In the genomic region with DNA sequence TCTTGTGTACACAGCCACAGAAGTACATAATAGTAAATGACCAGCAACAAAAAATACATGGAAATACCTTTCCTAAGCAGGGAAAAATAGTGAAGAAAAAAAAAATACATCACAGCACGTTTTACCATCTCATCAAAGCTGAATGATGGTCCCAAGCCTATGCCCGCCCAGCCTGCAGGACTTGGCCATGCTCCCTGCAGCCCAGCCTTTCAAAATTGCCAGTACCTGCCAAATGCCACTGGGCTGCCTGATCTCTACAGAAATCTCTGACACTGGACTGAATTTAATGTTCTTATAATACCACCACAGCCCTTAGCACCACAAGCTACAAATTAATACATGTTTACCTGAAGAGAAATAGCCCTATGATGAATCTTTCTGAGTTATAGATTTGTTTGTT, we compare ENCODE assay signal across 11 mouse cellular contexts.
DNase-seq lines count a peak whose midpoint lies in the region.
"Had no signal": no experiment of that assay in that cellular context is flagged by ENCODE, and none has a peak within 500 bp of the region (broad histone marks: within the 10 kb centered on the region; RNA-seq: fewer than 3 reads in every experiment).

No protein-coding gene starts in this region.

- intact Hi-C loops in left cerebral cortex, postnatal 4 days (cut with DNase I): no loop called here
- intact Hi-C loops in left cerebral cortex, postnatal 10 days (cut with DNase I): no loop called here

- DNase-seq in cerebellum, postnatal 10 days: peak; percentile 65 to 77
- no peak for DNase-seq in cerebellum, adult 9-11 months
- DNase-seq in cerebellum, postnatal 25 days: peak; percentile 15 to 58
- no peak for DNase-seq in cerebellum, adult 8-10 months
- DNase-seq in left cerebral cortex, postnatal 4 days: peak; percentile 37
- DNase-seq in left cerebral cortex, postnatal 10 days (ENCODE audit: extremely low spot score in 1 of 2, low spot score in 2 of 2): no peak
- DNase-seq: adrenal gland, adult 2 months; adrenal gland, postnatal 10 days; adrenal gland, postnatal 25 days; cerebellum, adult 11 months; embryo, embryonic 11 days had no signal

Comparison
In these comparisons a context has a peak if more than half of its experiments do, and no peak if none do; other contexts are left out.
1. DNase-seq: peak in cerebellum, postnatal 10 days (2 of 2), cerebellum, postnatal 25 days (2 of 2) and left cerebral cortex, postnatal 4 days (single experiment); none in cerebellum, adult 9-11 months (single experiment), cerebellum, adult 8-10 months (single experiment) and left cerebral cortex, postnatal 10 days (0 of 2).